Mouse (Mus musculus) embryo, embryonic 9.5 days (tissue): ENCODE results near the gene Iqschfp.

Source experiments
- DNase-seq: peaks from one replicate; pipeline ENCODE4 v3.0.0-alpha.2; 2017; ENCODE audit errors: extremely low spot score

Iqschfp gene

DNA sequence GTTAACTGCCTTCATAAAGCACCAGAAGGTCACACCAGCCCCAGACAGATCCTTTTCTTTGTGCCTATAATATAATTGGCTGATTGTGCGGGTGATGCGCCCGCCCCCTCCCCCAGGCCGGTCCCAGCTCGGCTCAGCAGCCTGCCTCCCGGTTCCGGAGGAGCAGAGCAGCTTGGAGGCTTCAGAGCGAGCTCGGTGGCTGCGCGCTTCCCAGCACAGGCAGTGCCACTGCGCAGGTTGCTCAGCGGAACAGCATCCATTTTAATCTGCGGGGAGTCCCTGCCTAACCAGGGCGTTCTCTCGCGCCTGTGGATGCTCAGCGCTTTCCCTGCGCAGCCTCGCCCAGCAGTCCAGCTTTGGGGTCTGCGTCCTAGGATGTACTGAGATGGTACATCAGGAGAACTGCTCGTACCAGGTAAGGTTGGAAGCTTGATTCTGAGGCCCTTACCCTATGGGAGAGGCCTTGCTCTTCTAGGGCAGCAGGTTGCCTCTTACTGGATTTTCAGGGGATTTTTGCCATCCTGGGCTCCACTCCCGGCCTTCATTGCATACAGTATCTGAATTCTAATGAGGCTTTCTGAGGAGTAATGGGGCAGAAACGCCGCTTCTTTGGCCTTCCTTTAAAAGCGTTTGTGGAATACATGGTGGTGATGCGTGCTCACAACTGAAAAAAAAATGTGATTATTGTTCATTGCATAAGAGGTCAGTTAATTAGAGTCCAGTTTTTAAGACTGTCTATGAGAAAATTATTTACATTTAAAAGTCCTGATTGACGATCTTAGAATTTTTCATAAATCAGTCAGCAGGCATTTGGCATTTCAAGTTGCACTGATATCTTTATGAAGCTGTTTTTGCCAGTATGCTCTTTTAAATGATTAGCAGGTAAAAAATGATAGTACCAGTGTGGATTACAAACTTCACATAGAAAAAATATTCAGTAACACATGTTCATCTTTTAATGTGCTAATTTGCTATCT is 680.5 kb downstream of the Iqschfp start:
- DNase-seq, result peak; percentile 74

DNA sequence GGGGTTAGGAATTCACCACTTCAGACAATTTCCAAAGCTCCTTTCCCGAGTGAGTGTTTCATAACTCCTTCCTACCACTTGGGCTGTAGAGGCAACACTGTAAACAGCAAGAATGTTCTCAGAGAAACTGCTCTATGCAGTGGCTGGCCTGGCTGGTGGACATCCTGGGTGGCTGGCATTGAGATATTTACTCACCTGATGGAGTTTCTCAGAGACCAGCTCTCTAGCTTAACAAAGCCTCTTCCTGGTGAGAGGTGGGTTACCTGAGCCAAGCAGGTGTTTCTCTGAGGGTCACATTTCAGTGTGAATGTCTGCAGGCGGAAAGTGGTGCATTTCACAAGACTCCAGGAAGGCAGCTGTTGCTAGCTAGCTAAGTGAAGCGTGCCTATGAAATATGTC is 681.2 kb downstream of the Iqschfp start:
- no peak for DNase-seq

DNA sequence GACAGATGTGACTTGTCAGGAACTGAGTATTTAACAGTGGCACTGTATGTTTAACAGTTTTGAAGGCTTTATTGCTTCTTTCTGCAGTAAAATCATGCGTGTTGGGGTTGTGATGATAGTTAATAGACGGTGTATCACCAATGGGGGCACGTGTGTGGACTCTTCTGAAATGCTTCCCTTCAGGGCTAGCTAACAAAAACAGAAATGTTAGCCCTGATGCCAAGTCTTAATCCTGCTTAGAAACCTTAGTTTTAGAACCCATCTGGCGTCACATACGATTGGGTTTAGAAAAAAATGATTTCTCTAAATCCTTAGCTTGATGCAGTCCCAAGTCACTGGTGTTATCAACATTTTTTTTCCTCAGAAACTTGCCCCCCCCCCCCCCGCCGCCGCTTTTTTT is 682.1 kb downstream of the Iqschfp start:
- DNase-seq, result no peak

DNA sequence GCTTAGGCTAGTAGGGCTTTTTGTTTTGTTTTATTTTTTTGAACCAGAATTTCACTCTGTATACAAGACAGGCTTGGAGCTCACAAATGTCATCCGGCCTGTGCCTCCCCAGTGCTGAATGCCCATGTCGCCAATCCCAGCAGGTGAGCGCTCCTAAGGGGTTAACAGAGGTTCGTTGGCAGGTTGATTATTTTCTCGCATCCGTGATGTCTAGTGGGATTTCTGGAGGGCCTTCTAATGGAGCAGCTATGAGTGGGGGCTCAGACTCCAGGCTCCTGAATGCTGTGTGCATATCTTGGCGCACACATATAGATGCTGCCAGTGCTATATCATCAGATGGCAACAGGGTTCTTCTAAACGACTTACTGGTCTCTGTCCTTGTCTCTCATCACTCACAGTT is 682.5 kb downstream of the Iqschfp start:
- DNase-seq, result no peak

DNA sequence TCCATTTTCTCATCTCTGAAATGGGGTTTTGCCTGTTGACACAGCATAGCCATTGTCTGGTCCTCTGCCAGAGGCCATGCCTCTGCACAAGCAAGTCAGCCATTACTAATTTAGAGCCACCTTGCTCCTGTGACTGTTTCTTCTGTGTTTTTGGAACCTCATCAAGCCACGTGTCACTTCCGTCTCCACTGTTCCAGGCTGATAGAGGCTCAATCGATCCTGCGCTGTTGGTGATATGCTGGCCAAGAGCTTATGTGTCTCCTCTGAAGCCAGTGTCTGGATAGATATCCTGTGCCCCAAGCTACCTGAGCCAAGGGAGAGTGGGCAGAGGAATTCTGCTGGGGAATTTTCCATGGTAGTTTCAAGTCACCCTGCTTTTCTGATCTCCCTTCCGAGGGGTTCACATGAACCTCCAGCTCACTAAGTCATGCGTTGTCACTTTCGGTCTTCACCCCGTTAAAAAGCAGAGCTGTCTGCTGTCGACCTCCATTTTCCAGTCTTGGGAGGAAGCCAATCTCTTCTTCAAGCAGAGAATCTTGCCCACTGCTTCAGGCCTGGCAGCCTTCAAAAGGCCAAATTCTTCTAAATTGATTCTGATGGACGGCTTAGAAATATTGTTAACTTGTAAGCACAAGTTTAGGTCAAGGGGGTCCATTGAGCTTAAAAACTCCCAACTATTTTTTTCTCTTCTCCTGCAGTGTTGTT is 683.8 kb downstream of the Iqschfp start:
- no peak for DNase-seq

DNA sequence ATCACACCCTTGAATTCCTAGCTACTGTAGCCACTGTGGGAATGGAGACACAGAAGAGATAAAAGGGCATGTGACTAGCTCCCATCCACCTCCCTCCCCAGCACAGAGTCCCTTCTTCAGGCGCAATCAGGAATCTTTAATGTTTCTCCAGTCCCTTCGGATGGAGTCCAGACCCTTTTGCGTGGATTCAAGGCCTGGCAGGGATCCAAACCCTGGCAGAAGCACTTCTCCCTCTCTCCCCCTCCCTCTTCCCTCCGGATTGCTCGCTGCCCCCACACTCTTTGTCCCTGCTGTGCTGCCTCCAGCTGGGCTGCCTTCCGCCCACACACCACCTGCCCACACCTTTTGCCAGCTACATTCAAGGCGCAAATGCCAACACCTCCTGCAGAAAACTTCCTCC is 684.4 kb downstream of the Iqschfp start:
- no peak for DNase-seq

DNA sequence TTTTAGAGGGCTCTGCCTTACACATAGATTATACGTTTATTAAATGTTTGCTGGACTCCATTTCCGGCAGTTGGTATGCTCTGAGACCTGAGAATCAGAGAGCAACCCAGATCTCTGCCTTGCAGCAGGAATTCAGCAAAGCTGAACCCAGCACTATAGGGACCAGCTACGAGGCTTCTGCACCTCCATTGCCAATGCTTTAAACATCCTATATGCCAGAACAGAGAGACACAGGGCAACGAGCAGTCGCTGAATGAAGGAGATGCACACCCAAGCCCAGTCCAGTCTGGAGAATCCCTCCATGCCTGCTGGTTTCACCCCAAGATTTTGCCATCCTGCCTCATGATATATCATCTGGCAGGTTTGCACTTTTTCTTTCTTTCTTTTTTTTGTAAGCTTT is 684.9 kb downstream of the Iqschfp start:
- no peak for DNase-seq

DNA sequence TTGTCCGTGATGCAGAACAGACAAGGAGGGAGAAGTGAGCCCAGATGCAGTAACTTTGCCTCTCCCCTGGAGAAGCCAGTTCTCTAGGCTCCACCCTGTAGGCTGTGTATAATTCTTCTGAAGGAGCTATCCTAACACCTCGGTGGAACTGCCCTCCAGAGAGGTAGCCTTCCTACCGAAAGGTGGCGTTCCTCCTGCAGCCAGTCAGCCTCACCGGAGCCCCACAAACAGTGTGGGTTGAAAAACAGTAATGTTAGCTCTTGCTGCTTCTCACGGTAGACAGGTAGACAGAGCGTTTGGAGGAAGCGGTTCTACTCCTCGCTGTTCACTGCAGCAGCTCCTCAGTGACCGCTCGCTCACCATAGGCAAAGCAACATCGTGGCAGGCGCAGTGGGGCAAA is 689.6 kb downstream of the Iqschfp start:
- DNase-seq, result no peak

DNA sequence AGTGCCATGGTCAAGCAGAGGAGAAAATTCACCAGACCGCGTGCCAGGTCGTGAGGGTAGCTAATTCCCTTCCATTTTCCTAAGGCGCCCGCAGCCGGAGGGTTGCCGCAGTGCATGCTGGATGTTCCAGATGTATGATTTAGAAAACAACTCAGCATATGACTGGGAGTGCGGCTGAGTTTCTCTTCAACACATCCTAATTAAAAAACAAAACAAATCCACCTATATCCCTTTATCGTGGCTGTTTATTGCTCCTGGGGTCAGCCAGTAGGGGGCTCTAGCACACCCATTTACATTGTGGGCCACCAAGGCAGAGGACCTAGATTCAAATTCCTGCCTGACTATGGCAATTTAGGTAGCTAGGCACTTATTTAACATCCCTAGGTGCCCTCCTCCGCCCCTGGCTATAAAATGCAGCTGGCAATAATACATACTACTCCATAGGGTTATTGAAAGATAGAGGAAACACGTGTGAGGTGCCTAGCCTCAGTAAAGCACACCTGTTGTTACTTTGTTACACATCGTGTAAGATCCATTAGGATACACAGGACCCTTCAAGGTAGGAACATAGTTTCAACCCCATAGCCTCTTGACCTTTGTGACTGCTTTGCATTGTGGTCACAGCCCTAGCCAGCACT is 690.2 kb downstream of the Iqschfp start:
- no peak for DNase-seq

DNA sequence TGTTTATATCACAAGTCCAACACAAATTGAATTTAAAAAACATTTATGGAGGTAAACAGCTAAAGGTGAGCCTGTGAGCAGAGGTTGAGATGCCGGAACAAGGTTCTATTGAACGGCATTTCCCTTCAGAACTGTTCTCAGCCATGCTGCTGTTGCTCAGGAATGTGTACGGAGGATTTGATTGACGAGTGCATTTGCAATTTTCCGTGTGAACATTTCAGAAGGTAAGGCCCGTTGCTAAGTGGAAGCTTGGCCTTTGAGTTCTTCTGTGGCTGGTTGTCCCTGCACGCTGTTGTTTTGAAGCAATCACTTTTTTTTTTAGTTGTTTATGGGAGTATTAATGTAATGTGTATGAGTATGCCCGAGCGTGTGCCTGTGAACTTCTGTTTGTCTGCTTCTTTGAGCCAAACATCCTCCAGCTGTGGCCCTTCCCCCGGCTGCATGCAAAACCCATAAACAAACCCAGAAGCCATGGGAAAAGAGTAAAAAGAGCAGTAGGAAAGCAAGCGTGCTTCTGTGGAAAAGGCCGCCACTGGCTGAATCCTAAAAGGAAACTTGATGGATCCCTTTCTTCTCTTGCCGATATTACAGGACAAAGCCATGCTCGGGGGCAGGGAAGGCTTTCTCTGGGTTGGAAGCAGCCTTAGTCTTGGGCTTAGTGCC is 691.1 kb downstream of the Iqschfp start:
- peak; percentile 47 for DNase-seq

DNA sequence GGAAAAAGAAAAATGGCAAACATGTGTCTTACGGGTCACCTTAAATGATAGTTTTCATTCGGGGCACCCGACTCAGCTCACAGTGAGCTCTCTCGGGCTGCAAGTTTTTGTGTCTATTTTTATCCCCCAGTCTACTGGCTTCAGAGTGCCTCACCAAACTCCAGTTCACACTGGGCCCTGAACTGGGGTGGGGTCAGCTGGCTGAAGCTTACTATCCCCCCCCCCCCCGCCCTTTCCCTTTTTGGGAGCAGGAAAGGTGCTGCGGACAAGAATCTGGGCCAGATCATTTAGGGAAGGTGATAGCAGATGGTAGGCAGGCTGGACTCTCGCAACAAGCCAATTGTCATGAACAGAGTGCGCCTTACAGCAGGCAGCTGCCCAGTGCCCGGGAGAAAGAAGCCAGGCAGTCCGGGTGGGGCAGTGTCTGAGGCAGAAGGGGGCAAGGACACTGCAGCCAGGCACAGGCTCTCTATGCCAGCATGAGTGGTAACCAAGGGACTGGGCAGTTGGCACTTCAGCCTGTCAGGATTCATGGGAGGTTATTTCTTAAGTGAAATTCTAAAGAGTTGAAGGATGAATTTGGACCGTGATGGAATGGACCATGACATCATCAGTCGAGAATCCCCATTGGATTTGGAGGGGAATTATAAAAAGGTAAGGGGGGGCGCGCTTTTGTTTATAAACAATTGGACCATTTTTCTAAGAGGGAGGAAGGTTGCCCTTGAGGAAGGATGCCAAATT is 691.9 kb downstream of the Iqschfp start:
- peak; percentile 43 for DNase-seq

DNA sequence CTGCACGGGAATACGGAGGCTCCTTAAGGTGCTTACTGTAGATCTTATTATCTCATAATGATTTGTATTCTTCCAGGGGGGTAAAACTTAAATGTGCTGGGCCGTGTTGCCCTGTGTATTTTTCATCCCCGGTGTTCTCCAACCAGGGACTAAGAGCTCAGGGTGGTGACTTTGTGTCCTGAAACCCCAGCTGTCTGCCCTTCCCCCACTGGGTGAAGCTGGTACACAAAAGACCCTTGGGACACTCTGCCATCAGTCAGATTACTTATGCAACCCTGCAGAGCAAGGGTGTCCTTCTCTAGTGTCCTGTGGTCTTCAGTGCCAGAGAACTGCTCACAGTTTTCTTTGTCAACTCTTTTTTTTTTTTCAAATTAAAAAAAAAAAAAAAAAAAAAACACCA is 693.2 kb downstream of the Iqschfp start:
- DNase-seq, result no peak

DNA sequence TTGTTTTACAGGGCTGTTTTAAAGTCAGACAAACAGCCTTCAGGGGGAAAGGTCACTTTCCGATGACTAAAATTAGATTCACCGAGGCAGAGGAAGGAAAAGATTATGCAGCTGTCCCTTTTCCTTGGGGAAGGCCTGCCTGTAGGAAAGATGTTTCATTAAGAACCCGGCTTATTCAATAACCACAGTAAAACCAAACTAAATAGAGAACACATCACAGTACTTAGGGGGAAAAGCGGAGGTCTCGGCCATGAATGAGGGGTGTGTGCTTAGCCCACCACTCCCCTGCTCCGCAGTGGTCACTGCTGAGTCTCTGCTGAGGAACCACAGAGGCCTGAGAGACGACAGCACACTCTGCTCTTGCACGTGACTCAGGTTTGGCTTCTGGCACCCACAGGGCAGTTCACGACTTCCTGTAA is 694.6 kb downstream of the Iqschfp start:
- DNase-seq, result no peak

DNA sequence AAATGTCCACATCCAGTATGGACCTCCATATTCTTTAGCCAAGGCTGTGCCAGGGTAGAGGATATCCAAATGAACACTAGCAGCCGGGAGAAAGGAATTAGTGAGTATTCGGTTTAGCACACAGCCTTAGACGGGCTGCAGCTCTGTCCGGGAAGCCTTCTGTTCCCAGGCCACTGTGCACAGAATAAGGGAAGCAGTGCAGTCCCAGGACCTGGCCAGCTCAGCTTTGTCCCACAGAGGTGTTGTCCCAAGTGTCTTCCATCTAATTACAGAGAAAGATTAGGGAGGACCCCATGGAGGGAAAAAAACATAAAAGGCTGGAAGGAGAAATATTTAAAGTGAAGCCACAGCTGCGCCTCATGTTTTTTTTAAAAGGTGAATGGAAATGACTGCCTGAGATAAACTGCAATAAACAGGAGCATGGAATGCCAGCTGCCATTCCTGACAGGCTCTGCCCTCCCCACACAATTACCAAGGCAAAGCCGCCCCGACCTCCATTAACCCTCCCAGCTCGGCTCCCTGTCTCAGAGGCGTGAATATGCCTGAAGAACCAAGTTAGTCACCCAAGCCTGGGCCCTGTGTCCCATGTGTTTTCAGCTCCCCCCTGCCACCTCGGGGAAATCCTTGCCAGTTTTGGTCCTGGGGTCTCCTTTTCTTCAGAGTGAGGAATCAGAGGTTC is 695.7 kb downstream of the Iqschfp start:
- DNase-seq, result no peak

DNA sequence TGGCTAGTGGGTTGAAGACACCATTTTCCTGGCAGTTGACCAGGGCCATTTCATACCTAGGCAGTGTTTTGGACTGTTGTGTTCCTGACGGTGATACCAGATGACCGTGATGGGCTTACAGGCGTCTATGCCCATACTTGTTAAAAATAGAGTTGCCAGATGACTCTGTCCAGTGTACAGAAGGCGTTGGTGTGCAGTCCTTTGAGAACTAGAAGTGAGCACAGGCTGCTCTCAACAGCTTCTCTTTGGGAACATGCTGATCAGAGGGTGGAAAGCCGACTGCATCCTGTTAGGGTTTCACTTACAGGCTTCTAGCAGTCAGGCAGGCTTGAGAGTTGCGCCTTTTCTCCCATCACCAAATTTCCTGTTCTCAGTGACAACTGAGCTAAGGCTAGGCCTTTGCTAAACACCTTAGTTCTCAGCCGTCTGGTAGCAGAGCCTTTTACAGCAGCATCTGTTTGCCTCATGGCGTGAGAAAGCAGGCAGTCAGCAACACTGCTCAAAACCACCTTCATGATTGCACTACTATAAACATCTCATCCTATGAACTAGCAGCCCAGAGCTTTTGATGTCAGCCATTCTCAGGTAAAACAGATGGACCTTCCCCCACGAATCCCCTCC is 697.3 kb downstream of the Iqschfp start:
- DNase-seq, result no peak

DNA sequence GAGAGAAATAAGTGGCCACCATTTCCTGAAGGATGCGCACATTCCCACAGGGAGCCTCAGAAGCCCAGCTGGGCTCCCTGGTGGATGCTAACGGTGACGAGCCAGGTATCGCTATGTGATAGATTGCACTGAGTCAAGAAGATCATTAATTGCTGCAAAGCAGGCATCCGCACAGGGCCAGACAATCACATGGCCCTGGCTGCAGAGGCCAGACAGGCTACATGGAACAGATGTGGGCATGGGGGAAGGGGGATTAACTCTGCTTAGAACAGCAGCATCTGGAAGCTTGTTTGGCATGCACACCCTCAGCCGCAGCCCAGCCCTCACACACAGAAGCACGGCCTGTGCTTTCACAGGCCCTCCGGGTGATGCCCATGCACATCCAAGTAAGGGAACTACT is 698.4 kb downstream of the Iqschfp start:
- DNase-seq, result peak; percentile 31

DNA sequence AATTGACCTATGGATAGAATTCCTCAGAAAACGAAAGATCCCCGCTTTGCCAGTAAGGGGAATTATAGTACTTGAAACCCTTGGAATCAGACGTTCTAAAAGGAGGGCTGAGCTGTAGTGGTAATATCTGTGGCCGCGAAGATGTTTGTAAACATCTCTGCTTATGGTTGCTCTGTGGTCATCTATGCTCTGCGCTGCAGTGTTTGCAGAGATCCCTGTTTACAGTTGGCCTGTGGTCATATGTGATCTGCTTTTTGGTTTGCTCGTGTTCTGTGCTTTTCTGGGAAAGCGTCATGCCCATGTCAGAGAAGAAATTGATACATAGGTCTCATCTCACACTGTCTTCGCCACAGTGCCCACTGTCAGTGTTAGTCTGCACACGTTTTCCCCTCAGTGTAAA is 700.5 kb downstream of the Iqschfp start:
- DNase-seq, result no peak

DNA sequence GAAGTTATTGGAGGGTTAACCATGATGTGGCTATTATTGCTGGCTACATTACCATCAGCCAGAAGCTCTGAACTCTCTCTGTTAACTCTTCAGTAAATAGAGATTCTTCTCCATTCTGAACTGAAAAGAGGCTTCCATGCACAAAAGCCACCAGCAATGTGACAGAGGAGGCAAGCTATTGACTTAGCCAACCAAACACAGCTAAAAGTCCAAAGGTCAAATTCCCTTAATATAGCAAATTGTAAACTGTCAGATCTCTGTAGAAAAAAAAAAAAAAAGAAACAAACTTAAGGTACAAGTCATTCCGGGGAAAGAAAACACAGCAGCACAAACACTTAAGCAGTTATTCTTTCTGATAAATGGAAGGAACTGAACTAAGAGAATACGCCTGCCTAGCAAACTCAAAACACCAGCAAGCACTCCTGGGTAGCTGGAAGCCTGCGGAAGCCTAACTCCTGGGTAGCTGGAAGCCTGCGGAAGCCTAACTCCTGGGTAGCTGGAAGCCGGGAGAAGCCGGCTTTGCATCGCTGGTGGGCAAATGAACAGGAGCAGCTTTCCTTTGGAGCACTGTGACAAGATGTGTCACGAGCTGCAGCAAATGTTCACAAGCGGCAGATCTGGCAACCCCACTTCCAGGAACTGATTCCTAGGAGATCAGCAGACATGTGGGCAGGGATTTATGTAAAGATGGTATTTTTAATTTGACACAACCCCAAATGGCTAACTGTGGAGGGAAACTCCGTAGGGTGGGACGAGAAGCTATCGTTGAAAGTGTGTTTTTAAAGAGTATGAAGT is 701.2 kb downstream of the Iqschfp start:
- DNase-seq, result no peak

DNA sequence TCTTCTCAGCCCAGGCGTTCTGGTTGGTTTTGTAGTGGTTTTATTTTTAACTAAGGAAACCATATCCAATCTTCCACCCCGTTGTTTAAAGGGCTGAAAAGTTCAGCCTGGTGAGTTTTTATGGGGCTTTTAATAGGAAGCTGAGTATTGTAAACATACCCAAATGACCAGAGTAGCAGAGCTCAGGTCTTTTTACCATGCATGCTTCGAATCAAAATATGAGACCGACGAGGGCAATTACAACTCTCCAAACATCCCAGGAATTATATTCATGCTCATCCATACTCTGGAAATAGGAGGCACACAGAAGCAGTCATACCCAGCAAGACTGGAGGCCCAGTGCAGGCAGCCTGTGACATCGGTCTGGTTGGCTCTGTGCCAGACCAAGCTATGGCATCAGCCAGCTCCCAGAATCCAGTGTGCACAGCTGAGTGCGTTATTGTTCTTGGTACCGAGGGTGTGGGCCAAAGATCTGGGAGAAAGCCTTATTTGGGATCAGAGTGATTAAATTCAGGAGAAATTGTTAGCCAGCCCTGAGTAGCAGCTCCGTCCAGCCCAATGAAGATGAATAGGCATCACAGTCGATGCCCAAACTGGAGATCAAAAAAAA is 703.4 kb downstream of the Iqschfp start:
- no peak for DNase-seq
